Mouse (Mus musculus) R1 (cell line): Measurements from ENCODE around the gene Gm10378.
"Not testable (repeated sequence)": the region's sequence is repeated elsewhere in the genome, so short reads cannot be mapped to it uniquely, and the experiment has no call there.

Source experiments
- DNase-seq: peaks from one replicate; pipeline ENCODE4 v3.0.0-alpha.2; 2018; ENCODE audit warnings: low read depth, low spot score

Gm10378 gene

GRCm38 (mm10) chr14:42655638-42656037 is at the start of gene Gm10378:
TSS of gene Gm10378 (plus strand) at chr14:42655938.
- DNase-seq, result not testable (repeated sequence)

- DNase-seq, result not testable (repeated sequence)
Observed at GRCm38 (mm10) chr14:42641817-42642216, 13.9 kb upstream of the Gm10378 start, which contains the start of gene Gm3633. TSS of gene Gm3633 (minus strand) at chr14:42641917.
